Mouse (Mus musculus) neural tube, embryonic 10.5 days (tissue): ENCODE data around the gene Frmd4b.

Experiments
- DNase-seq: peaks from one replicate; pipeline ENCODE4 v3.0.0-alpha.2; 2017; ENCODE audit warnings: low spot score; ENCODE audit errors: extremely low spot score

The Frmd4b gene

GRCm38 (mm10) chr6:97321156-97321555 lies 296.2 kb downstream of the Frmd4b start:
- DNase-seq: no peak

GRCm38 (mm10) chr6:97319081-97319480 lies 298.3 kb downstream of the Frmd4b start:
- no peak for DNase-seq

DNA sequence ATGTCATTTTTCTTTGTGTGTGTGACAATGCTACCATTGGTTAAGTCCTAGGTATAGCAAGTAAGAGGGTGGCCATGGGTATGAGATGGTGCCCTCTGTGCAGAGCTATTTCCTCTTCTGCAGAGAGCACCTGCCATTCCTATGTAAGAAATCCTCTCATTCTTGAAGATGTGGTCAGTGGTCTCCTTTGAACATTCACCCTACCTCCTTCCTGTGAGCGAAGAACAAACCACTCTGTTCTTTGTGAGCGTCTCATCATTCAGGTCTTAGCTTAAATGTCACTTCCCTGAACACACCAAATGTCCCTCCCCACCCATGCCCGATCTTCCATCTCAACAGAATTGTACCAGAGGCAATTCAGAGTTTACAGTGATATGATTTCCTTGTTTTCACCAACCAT lies 299.4 kb downstream of the Frmd4b start:
- DNase-seq: no peak

DNA sequence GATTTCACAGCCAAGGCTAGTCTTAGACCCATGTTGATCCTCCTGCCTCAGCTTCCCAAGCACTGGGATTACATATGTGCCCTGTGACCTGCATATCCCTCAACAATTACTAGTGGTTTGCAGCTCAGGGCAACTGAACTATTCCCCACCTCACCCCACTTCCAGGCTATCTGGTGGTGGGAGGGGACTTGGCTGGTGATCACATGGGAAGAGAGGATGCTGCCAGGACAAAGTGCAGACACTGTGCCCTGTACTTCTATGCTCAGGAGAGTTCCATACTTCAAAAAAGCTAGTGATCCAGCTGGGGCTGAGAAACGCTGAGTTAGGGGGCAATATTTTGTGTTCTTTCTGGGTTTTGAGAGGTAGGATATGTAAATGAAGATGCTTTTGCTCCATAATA lies 300.6 kb downstream of the Frmd4b start:
- DNase-seq: no peak

- DNase-seq: no peak
These were observed 302.0 kb downstream of the Frmd4b start for GRCm38 (mm10) chr6:97315311-97315710.

DNA sequence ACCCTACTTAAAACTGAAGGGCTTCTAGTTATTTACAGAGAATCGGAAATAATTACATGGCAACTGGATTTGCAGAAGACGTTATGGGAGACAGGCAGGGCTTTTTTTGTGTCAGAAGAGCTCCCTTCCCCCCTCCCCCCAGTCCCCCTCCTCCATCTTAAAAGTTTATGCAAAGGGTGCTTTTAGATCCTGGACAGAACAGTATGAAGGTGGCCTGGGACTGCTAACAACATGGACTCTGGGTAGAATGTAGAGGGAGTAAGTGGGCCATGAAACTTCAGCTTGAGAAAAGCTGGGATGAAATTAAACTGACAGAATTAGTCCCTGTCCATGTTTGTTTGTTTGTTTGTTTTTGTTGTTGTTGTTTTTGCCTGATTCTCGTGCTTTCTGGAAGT lies 304.8 kb downstream of the Frmd4b start:
- no peak for DNase-seq

- DNase-seq: peak; percentile 72
These were observed 305.5 kb downstream of the Frmd4b start for GRCm38 (mm10) chr6:97311599-97312544.

GRCm38 (mm10) chr6:97310901-97311331 lies 306.4 kb downstream of the Frmd4b start:
- no peak for DNase-seq

DNA sequence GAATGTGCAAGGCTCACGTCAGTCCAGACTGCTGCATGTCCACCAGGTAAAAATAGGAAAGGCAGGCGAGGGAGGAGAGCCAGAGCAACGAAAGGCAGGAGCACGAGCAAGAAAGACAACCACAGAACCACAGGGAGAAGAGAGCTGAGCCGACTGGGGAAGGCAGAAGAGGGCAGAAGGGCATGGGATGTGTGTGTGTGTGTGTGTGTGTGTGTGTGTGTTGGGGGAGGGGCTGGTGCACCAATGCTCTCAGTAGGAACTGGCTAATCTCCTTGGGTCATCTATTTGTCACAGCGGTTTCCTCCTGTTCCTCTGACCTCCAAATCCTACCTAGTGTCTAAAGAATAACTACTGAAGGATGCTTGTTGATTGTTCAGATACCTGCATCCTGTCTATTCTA lies 308.2 kb downstream of the Frmd4b start:
- DNase-seq: no peak

GRCm38 (mm10) chr6:97308562-97308961 lies 308.8 kb downstream of the Frmd4b start:
- no peak for DNase-seq

DNA sequence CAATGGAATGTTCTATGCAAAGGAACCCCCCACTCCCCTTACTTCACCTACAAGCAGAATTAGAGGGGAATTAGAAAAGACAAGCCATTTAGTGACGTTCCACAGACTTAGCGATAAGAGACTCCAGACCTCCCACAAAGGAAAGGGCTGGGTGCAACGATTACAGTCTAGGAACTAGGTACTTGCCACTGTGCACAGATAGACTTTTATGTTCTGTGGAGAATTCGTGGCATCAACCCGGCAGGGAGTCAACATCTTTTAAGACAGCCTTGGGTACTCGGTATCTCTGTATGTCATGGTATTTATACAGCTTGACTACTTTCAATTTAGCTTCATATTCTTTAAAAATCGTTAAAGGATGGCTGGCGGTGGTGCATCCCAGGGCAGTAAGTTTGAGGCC lies 310.1 kb downstream of the Frmd4b start:
- no peak for DNase-seq

- DNase-seq: no peak
These were observed 311.0 kb downstream of the Frmd4b start for GRCm38 (mm10) chr6:97306351-97306750.

DNA sequence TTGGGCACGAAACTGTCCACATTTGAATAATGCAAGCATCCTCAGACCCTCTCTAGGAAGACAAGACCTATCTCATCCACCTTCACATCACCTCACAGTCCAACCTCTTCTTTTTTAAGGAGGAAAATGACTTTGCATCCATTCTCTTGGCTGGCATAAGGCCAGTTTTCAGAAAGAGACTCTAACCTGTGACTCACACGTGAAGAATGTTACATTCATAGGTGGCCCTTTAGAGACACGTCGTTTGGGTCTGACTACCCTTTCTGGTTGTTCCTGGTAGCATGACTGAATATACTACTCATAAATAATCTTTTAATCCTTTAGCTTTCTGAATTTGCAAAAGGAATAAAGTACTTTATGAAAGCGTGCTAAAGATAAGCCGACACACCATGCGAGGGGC lies 311.9 kb downstream of the Frmd4b start:
- DNase-seq: no peak

- DNase-seq: no peak
These were observed 312.3 kb downstream of the Frmd4b start for GRCm38 (mm10) chr6:97305010-97305409.

- no peak for DNase-seq
These were observed 313.8 kb downstream of the Frmd4b start for GRCm38 (mm10) chr6:97303277-97304109.

DNA sequence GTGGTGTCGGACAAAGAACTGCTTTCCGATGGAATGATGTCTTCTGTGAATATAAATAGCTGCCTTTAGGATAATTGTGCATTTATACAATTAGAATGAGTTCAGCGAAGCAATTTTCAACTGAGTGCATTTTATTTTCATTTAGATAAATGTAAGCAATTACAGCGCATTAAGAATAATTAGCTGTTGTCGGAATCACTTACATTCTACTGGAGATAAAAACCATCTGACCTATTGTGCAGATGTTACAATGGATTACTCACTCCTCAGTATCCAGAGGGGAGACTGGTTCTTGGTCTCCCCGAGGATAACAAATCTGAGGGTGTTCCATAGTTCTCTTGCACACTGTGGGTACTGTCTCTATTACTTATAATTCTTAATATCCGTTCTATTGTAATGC lies 315.0 kb downstream of the Frmd4b start:
- no peak for DNase-seq

- no peak for DNase-seq
These were observed 316.7 kb downstream of the Frmd4b start for GRCm38 (mm10) chr6:97300659-97301058.

- DNase-seq: no peak
These were observed 317.2 kb downstream of the Frmd4b start for GRCm38 (mm10) chr6:97300180-97300579.

GRCm38 (mm10) chr6:97297151-97297550 lies 320.2 kb downstream of the Frmd4b start:
- no peak for DNase-seq

DNA sequence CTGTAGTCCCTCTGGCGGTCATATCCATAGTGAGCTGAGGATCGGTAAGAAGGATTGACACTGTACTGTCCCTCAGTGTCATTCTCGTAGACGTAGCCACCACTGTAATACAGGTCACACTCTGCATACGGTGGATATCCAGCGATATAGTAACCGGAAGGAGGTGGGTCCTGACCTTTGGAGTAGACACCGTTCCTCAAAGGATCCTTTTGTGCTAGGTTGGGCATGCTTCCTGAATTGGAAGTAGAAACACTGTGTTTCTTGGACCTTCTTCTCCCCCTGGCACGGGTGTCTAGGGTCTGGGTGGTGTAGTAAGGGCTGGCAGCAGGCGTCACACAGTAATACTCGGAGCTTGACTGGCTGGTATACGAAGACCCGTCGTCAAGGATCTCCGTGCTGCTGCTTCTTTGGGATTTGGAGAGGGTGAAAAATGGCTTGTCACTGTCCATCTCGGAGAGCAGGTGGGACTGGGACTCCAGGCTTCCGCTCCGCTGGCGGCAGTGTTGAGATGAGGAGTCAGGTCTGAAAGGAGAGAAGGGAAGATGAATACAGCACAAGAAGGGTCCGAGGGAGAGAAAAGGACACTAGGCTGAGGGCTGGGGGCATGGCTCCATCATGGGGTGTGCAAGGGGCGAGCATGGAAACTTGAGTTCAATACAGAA lies 321.3 kb downstream of the Frmd4b start:
- DNase-seq: no peak

- no peak for DNase-seq
These were observed 321.9 kb downstream of the Frmd4b start for GRCm38 (mm10) chr6:97295416-97295815.
